Mouse (Mus musculus) CD4-positive helper T cell, adult 2 months (primary cell): ENCODE measurements around the gene Ccdc150.

ENCODE experiments used
- DNase-seq: peaks from one replicate; pipeline ENCODE4 v3.0.0-alpha.2; 2012; ENCODE audit warnings: low read depth, missing footprints, low spot score

The Ccdc150 gene

GRCm38 (mm10) chr1:54250158-54250866 lies at the start of gene Ccdc150:
Gene Ccdc150, plus strand, starts transcription at chr1:54250683.
- peak; percentile 89 for DNase-seq

GRCm38 (mm10) chr1:54220273-54220672 lies 30.2 kb upstream of the Ccdc150 start:
- no peak for DNase-seq

- DNase-seq: no peak
These were observed 7.8 kb upstream of the Ccdc150 start for GRCm38 (mm10) chr1:54242722-54243121.

DNA sequence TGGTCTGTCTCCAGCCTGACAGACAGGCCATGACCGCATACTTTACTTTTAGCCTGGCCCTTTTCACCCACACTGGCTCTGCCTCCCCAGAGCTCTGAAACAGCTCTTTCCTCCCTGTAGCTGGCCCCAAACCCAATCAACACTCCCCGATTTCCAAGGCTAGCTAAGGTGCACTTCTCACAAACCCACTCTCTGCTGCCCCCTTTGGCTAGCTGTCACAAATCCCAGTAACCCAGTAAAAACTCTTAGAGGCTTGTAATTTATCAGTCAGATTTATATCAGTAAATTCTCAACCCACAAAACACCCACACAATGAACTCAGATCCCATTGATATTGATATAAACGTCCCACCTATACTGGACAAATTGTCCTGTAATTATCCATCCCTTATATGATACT lies 25.1 kb downstream of the Ccdc150 start:
- no peak for DNase-seq

GRCm38 (mm10) chr1:54279628-54280027 lies 29.1 kb downstream of the Ccdc150 start:
- peak; percentile 43 for DNase-seq

GRCm38 (mm10) chr1:54280651-54281050 lies 30.2 kb downstream of the Ccdc150 start:
- DNase-seq: no peak

DNA sequence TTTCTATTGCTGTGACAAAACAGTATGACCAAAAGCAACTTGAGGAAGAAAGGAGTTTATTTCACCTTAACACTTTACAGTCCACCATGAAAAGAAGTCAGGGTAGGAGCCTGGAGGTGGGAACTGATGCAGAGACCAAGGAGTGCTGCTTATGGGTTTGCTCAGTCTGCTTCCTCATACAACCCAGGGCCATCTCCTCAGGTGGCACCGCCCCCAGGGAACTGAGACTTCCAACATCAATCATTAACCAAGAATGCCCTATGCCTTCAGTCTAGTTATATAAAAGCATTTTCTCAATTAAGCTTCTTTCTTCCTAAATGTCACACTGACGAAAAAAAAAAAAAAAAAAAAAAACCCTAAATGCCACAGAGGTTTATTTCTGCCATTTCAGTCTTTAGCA lies 55.9 kb downstream of the Ccdc150 start:
- no peak for DNase-seq

DNA sequence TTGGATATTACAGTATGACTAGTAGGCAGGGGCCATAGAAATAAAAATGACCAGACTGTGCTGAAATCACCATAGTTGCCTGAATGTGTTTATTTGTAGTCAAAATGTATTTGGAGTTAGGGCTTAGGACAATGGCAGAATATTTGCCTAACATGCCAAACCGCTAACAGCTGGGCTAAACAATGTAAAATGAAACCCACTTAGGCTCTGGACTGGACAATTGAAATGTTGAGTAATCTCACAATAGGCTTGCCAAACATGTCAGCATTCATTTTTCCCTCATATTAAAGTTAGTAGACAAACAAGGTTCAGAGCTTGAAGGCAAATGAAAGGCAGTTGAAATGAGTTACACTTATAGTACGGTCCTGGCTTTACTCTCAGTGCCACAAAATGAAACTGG lies 76.2 kb downstream of the Ccdc150 start:
- no peak for DNase-seq

DNA sequence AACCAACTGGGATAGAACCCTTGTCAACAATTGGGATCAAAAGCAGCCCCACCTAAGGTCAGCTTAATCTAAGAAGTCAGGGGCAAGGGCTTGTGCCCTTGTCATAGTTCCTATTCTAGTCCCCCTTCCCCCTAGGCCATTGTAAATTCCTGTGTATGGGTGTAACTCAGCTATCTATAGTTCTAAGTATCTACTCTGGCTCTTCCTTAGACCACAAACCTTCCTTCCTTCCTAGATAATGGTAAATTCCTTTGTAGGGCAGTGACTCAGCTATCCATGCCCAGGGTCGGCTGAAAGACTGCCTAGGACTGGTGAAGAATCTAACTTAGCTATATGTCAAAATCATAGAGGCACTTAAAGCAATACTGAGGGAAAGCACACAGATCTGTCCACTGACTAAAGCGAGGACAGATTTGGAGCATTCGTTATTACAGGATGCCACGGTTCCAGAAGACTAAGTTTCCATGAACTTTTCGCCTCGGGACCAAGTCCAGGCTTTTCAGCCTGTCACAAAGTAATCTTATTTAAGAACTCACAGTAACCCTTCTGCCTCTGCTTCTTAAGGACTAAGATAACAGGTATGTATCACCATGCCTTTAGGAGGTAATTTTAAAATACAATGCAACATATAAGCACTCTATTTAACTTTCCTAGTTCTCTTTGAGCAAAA lies 77.5 kb downstream of the Ccdc150 start:
- no peak for DNase-seq

GRCm38 (mm10) chr1:54332988-54333387 lies 82.5 kb downstream of the Ccdc150 start:
- DNase-seq: peak; percentile 5

DNA sequence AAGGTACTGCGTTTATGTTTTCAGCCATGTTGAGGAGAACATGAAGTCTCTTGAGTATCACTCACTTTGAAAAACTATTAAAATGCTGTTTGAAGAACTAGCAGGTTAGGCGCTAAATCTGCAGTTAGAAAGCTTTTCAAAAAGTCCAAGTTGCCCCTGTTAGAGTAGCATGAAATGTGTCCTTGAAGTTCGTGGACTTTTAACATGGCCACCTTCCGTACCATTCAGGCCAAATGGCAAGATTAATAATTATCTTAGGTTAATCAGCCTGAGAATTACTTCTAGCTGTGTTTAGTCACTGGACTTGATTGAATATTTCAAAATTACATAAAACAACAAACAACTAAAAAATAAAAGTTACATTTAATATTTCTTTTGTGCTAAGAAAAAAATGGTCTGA lies 104.3 kb downstream of the Ccdc150 start:
- DNase-seq: no peak

DNA sequence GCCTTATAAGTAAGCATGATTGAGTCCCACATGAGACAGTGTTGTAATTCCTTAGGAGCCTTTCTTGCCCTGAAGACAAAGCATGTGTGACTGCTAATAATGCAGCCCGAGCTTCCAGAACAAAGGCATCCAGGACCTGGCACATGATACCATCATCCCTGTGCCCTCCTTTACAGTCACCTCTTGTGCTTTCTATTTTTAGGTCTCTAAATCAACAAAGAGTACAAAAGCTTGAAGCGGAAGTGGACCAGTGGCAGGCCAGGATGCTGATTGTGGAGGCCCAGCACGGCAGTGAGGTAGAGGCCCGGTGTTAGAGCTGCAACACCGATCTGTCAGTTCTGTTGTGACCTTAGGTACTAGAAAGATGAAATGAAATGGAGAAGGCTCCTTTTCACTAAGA lies 105.0 kb downstream of the Ccdc150 start:
- DNase-seq: no peak

DNA sequence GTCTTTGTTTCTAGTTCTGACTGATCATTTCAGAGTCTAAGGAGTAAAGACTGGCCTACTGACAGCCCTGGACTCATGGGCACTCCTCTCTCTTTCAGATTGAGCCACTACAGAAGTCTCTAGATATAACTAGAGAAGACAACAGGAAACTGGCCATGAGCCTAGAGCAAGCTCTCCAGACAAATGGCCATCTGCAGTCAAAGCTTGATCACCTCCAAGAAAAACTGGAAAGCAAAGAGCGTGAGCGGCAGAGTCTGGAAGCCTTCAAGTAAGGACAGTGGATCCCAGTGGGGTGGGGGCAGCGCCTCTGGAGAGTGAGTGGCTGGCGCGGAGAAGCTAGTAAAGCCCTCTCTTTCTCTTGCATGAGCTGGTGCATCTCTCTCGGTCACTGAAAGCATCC lies 106.1 kb downstream of the Ccdc150 start:
- DNase-seq: no peak

- no peak for DNase-seq
These were observed 127.1 kb downstream of the Ccdc150 start for GRCm38 (mm10) chr1:54377506-54378051.

GRCm38 (mm10) chr1:54380978-54381914 lies 130.8 kb downstream of the Ccdc150 start:
- peak; percentile 55 for DNase-seq

DNA sequence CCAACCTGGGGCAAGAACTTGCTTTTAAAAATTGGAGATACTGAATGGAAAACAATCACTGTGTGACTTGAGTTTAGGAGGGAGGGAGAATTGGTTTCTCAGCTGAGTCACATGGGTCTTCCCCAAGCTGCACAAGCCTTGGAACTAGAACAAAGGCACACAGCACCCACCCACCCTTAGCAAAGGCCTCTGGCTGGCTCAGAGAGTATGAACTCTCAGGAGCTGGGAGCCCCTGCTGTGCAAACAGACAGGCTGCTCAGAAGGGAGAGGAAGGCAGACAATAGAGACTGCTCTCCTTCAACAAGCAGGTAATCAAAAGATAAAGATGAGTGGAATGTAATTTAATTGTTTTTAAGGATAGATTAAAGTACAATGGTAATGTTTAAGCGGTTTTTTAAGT lies 133.7 kb downstream of the Ccdc150 start:
- no peak for DNase-seq

DNA sequence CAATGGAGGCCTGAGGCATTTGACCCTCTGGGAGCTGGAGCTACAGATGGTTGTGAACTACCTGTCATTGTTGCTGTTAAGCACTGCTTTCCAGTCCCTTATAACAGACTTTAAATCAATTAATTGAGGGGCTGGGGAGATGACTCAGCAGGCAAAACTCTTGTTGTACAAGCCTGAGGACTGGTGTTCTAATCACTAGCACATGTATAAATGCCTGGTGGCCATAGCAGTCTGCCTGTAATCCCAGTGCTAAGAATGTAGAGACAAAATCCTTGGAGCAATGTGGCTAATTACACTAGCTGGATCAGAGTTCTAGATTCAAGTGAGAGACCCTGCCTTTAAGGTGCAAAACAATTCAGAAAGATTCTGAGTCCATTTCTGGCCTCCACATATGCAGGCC lies 152.3 kb downstream of the Ccdc150 start:
- DNase-seq: no peak
